Mouse (Mus musculus): ENCODE results near the gene Enpp4. TPM values are rescaled to one million over a fixed set of nuclear protein-coding genes. Genes with fewer than 3 reads are reported as not detected.

Gene Enpp4
- polyA plus RNA-seq, 1 experiment from 2014 or later = 5.7 TPM

DNA sequence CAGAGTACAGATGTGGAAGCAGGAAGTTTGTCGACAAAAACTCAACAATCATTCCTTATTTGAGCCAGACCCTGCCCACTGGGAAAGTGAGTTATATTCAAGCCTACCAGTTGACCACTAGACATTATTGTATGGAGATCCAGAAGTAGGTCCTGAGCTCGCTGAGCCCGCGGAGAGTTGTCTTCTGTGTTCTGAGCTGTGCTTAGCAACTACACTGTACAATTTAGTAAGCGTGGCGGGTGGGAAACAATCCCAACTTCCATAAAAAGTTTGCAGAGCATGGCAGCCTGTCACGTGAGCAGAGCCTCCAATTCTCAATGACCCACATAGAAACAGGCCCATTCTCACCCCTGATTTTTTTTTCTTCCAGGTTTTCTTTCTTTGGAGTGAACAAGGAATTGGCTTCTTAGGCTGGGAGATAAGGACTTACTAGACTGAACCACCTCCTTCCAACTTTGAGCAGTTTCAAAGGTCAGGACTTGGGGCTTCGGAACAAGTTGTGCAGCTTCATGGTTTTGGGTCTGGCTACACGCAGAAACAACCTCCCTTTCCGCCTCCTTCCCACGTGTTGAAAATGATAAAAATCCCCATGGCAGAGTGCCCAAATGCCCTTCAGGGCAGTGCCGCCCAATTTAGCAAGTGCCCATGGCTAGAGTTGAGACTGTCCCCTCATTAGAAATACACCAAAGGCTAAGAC lies 28.3 kb downstream of the Enpp4 start:
- Histone ChIP-seq H3K9ac (replicated peaks; ENCODE audit: low read depth, low read length) (no peak overlapping the region), H3K9me3 (ENCODE audit: control insufficient read depth, low read length) (no peaks in the 10 kb centered on the region), H3K27me3 (replicated peaks; ENCODE audit: control insufficient read depth, insufficient read depth, low read length) (no peaks in the 10 kb centered on the region), H3K27ac (ENCODE audit: low read length) (no peak overlapping the region), H3K4me2 (ENCODE audit: low read length) (no peak overlapping the region), H3K4me3 (replicated peaks; ENCODE audit: low read length) (no peak overlapping the region), H3K36me3 (ENCODE audit: control insufficient read depth, insufficient read depth) (peaks cover 16% of the 10 kb centered on the region), H3K4me1 (replicated peaks; ENCODE audit: control insufficient read depth, insufficient read depth, low read length) (peaks cover 10% of the 10 kb centered on the region)
- 73% methylated on average over 12 of the region's 12 CpGs for WGBS
- ATAC-seq = no peak

DNA sequence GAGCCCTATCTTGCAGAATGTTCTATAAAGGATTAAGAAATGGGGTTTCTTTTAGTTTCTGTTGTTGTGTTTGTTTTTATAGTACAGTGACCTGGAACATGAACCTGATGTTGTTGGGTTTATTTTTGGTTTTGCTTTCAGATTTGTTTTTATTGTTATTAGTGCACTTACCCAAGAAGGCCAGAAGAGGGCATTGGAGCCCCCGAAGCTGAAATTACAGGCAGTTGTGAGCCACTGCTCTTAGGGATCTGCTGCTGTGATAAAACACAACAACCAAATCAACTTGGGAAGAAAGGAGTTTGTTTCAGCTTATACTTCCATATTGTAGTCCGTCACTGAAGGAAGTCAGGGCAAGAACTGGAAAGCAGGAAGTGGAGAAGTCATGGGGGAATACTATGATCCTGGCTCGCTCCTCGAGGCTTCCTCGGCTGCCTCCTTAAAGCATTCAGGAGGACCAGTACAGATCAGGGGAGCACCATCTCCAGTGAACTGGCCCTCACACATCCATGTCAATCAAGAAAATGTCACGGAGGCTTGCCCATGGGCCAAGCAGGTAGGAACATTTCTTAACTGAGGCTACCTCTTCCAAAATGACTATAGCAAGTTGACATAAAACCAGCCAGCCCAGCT lies 29.4 kb downstream of the Enpp4 start:
- Histone ChIP-seq H3K9me3 (ENCODE audit: control insufficient read depth, low read length) (no peaks in the 10 kb centered on the region), H3K27ac (ENCODE audit: low read length) (no peak overlapping the region), H3K4me3 (replicated peaks; ENCODE audit: low read length) (no peak overlapping the region), H3K9ac (replicated peaks; ENCODE audit: low read depth, low read length) (no peak overlapping the region), H3K4me1 (replicated peaks; ENCODE audit: control insufficient read depth, insufficient read depth, low read length) (peaks cover 7% of the 10 kb centered on the region), H3K27me3 (replicated peaks; ENCODE audit: control insufficient read depth, insufficient read depth, low read length) (no peaks in the 10 kb centered on the region), H3K4me2 (ENCODE audit: low read length) (no peak overlapping the region), H3K36me3 (ENCODE audit: control insufficient read depth, insufficient read depth) (peaks cover 7% of the 10 kb centered on the region)
- 55% methylated on average over 6 of the region's 6 CpGs for WGBS
- ATAC-seq = no peak

DNA sequence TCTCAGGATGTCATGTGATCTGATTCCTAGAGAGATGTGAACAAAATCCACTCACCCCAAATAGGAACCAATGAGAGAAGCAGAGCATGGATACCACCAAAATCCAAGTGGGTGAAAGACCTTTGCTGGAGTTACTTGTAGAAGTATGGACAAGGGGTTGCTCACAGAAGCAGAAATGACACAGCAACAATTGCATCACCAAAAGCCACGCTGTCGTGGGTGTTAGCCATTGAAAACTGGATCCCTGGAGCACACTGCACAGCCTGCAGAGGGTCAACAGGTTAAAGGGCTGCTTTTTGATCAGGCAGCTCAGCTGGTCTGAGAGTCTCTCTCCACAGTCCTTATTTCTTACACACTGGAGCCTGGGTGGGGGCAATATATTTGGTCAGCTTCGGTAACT lies 30.0 kb downstream of the Enpp4 start:
- no peak for ATAC-seq
- Histone ChIP-seq H3K9me3 (ENCODE audit: control insufficient read depth, low read length) (no peaks in the 10 kb centered on the region), H3K4me1 (replicated peaks; ENCODE audit: control insufficient read depth, insufficient read depth, low read length) (peaks cover 7% of the 10 kb centered on the region), H3K4me2 (ENCODE audit: low read length) (no peak overlapping the region), H3K4me3 (replicated peaks; ENCODE audit: low read length) (no peak overlapping the region), H3K27me3 (replicated peaks; ENCODE audit: control insufficient read depth, insufficient read depth, low read length) (no peaks in the 10 kb centered on the region), H3K9ac (replicated peaks; ENCODE audit: low read depth, low read length) (no peak overlapping the region), H3K27ac (ENCODE audit: low read length) (no peak overlapping the region), H3K36me3 (ENCODE audit: control insufficient read depth, insufficient read depth) (0 out of 2 replicates have a peak, but pooled peaks cover 2% of the 10 kb centered on the region)
- WGBS = 88% methylated on average over 3 of the region's 3 CpGs

DNA sequence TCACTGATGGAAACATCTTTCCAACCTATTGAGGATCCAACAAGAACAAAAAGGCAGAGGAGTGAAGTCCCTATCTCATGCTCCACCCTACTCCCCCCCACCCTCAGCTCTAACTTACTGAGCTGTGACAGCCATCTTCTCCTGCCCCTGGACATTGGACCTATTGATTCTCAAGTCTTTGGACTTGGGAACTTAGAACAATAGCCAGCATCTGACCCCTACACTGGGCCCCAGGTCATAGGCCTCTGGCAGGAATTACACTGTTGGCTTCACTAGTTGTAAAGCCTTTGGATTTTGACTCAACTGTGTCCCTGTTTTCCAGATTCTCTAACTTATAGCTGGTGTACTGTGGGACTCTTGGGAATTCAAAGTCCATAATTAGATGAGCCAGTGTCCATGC lies 33.9 kb downstream of the Enpp4 start:
- Histone ChIP-seq H3K4me3 (replicated peaks; ENCODE audit: low read length) (no peak overlapping the region), H3K27me3 (replicated peaks; ENCODE audit: control insufficient read depth, insufficient read depth, low read length) (no peaks in the 10 kb centered on the region), H3K27ac (ENCODE audit: low read length) (no peak overlapping the region), H3K9ac (replicated peaks; ENCODE audit: low read depth, low read length) (no peak overlapping the region), H3K4me2 (ENCODE audit: low read length) (no peak overlapping the region), H3K9me3 (ENCODE audit: control insufficient read depth, low read length) (no peaks in the 10 kb centered on the region), H3K36me3 (ENCODE audit: control insufficient read depth, insufficient read depth) (no peaks in the 10 kb centered on the region), H3K4me1 (replicated peaks; ENCODE audit: control insufficient read depth, insufficient read depth, low read length) (no peaks in the 10 kb centered on the region)
- no peak for ATAC-seq

DNA sequence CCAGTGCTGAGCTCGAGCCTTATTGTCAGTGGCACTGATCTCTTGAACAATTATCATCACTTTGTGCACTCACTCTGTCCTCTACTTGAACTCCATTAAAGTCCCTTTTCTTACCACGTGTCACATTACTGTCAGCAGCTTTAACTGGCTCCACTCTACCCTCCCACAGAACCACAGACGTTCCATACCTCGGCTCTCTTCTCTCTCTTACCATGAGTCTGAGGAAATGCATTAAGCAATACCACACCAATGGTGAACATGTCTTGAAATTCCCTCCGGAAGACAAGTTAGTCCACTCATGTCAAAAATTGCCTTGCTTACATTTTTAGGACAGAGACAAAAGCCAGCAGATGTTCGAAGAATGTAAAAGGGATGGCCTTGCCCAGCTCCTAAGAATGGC lies 36.7 kb downstream of the Enpp4 start:
- Histone ChIP-seq H3K27ac (ENCODE audit: low read length) (no peak overlapping the region), H3K9ac (replicated peaks; ENCODE audit: low read depth, low read length) (no peak overlapping the region), H3K4me3 (replicated peaks; ENCODE audit: low read length) (no peak overlapping the region), H3K9me3 (ENCODE audit: control insufficient read depth, low read length) (no peaks in the 10 kb centered on the region), H3K36me3 (ENCODE audit: control insufficient read depth, insufficient read depth) (no peaks in the 10 kb centered on the region), H3K4me2 (ENCODE audit: low read length) (no peak overlapping the region), H3K4me1 (replicated peaks; ENCODE audit: control insufficient read depth, insufficient read depth, low read length) (no peaks in the 10 kb centered on the region), H3K27me3 (replicated peaks; ENCODE audit: control insufficient read depth, insufficient read depth, low read length) (no peaks in the 10 kb centered on the region)
- ATAC-seq = no peak
- WGBS = 79% methylated on average over 6 of the region's 6 CpGs

DNA sequence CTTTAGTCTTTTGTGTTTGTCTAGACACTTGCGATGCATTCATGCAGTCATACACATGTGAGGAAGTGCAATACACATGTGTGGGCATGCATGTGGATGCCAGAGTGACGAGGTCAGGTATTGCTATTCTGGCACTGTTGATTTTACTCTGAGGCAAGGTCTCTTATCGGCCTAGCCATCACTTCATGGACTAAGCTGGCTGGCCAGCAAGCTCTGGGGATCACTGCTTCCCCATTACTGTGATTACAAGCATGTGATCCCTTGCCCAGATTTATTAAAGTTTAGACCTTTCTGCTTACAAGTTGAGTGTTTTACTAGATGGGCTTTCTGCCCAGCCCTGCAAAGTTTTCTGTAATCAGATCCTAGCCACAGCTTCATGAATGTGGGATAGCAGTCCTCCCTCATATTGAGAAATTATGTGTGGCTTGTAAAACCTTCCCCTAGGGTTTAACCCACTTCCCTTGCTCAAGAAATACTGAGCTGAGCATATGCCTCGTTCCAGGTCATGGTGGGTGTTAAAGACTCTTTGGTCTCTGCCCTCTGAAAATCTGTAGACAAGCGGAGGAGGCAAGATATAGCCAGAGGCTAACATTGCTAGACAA lies 44.2 kb downstream of the Enpp4 start:
- H3K27me3 ChIP-seq (replicated peaks; ENCODE audit: control insufficient read depth, insufficient read depth, low read length) = no peaks in the 10 kb centered on the region
- no peak overlapping the region for H3K9ac ChIP-seq (replicated peaks; ENCODE audit: low read depth, low read length)
- no peak overlapping the region for H3K4me2 ChIP-seq (ENCODE audit: low read length)
- no peaks in the 10 kb centered on the region for H3K4me1 ChIP-seq (replicated peaks; ENCODE audit: control insufficient read depth, insufficient read depth, low read length)
- H3K4me3 ChIP-seq (replicated peaks; ENCODE audit: low read length) = no peak overlapping the region
- no peak overlapping the region for H3K27ac ChIP-seq (ENCODE audit: low read length)
- WGBS = 81% methylated on average over 5 of the region's 5 CpGs
- no peak for ATAC-seq
- H3K9me3 ChIP-seq (ENCODE audit: control insufficient read depth, low read length) = no peaks in the 10 kb centered on the region
- no peaks in the 10 kb centered on the region for H3K36me3 ChIP-seq (ENCODE audit: control insufficient read depth, insufficient read depth)

DNA sequence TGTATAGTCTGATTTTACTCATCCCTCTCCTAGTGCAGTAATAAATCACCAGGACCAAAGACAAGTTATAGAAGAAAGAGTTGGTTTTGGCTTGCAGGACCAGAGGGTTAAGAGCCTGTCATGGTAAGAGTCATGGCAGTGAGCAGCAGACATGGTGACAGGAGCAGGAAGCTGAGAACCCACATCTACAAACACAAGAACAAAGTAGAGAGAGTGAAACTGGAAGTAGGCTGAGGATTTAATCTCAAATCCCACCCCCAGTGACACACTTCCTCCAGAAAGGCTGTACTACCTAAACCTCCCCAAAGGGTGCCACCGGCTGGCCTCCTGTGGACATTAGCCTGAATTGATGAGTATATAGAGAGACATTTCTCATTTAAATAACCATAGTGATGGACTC lies 44.8 kb downstream of the Enpp4 start:
- Histone ChIP-seq H3K9ac (replicated peaks; ENCODE audit: low read depth, low read length) (no peak overlapping the region), H3K27me3 (replicated peaks; ENCODE audit: control insufficient read depth, insufficient read depth, low read length) (no peaks in the 10 kb centered on the region), H3K36me3 (ENCODE audit: control insufficient read depth, insufficient read depth) (no peaks in the 10 kb centered on the region), H3K27ac (ENCODE audit: low read length) (no peak overlapping the region), H3K4me2 (ENCODE audit: low read length) (no peak overlapping the region), H3K4me3 (replicated peaks; ENCODE audit: low read length) (no peak overlapping the region), H3K4me1 (replicated peaks; ENCODE audit: control insufficient read depth, insufficient read depth, low read length) (no peaks in the 10 kb centered on the region), H3K9me3 (ENCODE audit: control insufficient read depth, low read length) (no peaks in the 10 kb centered on the region)
- 79% methylated on average over 1 of the region's 1 CpGs for WGBS
- ATAC-seq = no peak

DNA sequence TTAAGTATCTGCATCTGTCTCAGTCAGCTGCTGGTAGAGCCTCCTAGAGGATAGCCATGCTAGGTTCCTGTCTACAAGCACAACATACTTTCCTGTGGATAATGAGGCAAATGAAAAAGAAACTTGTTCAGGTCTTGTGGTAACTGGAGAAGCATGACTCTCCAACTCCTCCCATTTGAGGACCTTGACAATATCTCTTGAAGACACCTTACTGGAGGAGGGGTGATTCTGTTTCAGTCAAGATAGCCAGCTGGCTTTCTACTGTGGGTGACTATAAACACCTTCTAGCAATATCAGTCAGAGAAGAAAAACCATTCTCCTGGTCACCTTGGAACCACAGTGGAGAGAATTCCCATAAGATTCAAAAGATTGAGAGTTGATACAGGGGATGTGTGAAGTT lies 47.5 kb downstream of the Enpp4 start:
- no peaks in the 10 kb centered on the region for H3K36me3 ChIP-seq (ENCODE audit: control insufficient read depth, insufficient read depth)
- no peak overlapping the region for H3K4me2 ChIP-seq (ENCODE audit: low read length)
- no peak overlapping the region for H3K9ac ChIP-seq (replicated peaks; ENCODE audit: low read depth, low read length)
- no peaks in the 10 kb centered on the region for H3K9me3 ChIP-seq (ENCODE audit: control insufficient read depth, low read length)
- H3K4me1 ChIP-seq (replicated peaks; ENCODE audit: control insufficient read depth, insufficient read depth, low read length) = no peaks in the 10 kb centered on the region
- H3K27ac ChIP-seq (ENCODE audit: low read length) = no peak overlapping the region
- no peak for ATAC-seq
- no peak overlapping the region for H3K4me3 ChIP-seq (replicated peaks; ENCODE audit: low read length)
- no peaks in the 10 kb centered on the region for H3K27me3 ChIP-seq (replicated peaks; ENCODE audit: control insufficient read depth, insufficient read depth, low read length)

DNA sequence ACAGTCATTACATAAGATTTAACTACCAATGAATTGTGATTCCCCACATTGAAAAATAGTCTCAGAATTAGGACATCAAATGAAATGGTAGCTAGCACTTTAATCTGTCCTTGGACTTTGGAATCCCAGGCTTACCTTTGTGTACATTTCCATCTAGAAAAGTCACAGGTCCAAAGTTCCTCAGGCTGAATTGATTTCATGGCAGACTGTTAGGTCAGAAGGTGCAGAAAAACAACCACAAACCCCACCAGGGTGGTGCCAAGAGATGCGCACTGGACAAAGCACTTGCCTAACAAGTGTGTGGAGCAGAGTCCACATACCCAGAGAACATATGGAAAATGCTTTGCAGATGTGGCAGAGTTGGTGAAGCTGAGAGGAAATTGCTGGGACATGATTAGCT lies 48.5 kb downstream of the Enpp4 start:
- no peaks in the 10 kb centered on the region for H3K36me3 ChIP-seq (ENCODE audit: control insufficient read depth, insufficient read depth)
- H3K9me3 ChIP-seq (ENCODE audit: control insufficient read depth, low read length) = no peaks in the 10 kb centered on the region
- no peak overlapping the region for H3K27ac ChIP-seq (ENCODE audit: low read length)
- no peak overlapping the region for H3K4me3 ChIP-seq (replicated peaks; ENCODE audit: low read length)
- H3K9ac ChIP-seq (replicated peaks; ENCODE audit: low read depth, low read length) = no peak overlapping the region
- H3K27me3 ChIP-seq (replicated peaks; ENCODE audit: control insufficient read depth, insufficient read depth, low read length) = no peaks in the 10 kb centered on the region
- WGBS = 94% methylated on average over 1 of the region's 1 CpGs
- no peak for ATAC-seq
- H3K4me1 ChIP-seq (replicated peaks; ENCODE audit: control insufficient read depth, insufficient read depth, low read length) = no peaks in the 10 kb centered on the region
- H3K4me2 ChIP-seq (ENCODE audit: low read length) = no peak overlapping the region
